Mouse (Mus musculus) neural tube, embryonic 15.5 days (tissue): Measurements from ENCODE around the gene Grn. TPM values are rescaled to one million over a fixed set of nuclear protein-coding genes. Genes with fewer than 3 reads are reported as not detected.
"Not testable (repeated sequence)": the region's sequence is repeated elsewhere in the genome, so short reads cannot be mapped to it uniquely, and the experiment has no call there.

Experiments used
- ATAC-seq: fragments of 200-750 bp; cut with Nextera tagmentation; 2 replicates; pipeline ENCODE4 v1.8.0; 2017; ENCODE audit warnings: mild to moderate bottlenecking, moderate TSS enrichment, moderate library complexity; ENCODE audit not compliant: low FRiP score
- H3K27ac ChIP-seq: fragments of 300-500 bp; sonication (generic); replicated peaks from 2 replicates; pipeline ENCODE4 v1.5.1; 2015; ENCODE audit warnings: mild to moderate bottlenecking, inconsistent platforms
- H3K27me3 ChIP-seq: fragments of 300-500 bp; sonication (generic); replicated peaks from 2 replicates; pipeline ENCODE4 v1.6.1; 2015; ENCODE audit warnings: inconsistent platforms
- H3K36me3 ChIP-seq: fragments of 300-500 bp; sonication (generic); 2 replicates; pipeline ENCODE4 v1.6.1; 2015; ENCODE audit warnings: inconsistent platforms
- H3K4me1 ChIP-seq: fragments of 300-500 bp; sonication (generic); 2 replicates; pipeline ENCODE4 v1.6.1; 2015; ENCODE audit warnings: inconsistent platforms
- H3K4me2 ChIP-seq: fragments of 300-500 bp; sonication (generic); 2 replicates; pipeline ENCODE4 v1.6.1; 2015; ENCODE audit warnings: inconsistent platforms, mild to moderate bottlenecking, moderate library complexity
- H3K4me3 ChIP-seq: fragments of 300-500 bp; sonication (generic); replicated peaks from 2 replicates; pipeline ENCODE4 v1.5.1; 2015; ENCODE audit warnings: mild to moderate bottlenecking, inconsistent platforms
- H3K9ac ChIP-seq: fragments of 300-500 bp; sonication (generic); replicated peaks from 2 replicates; pipeline ENCODE4 v1.6.1; 2015; ENCODE audit warnings: mild to moderate bottlenecking, inconsistent platforms
- H3K9me3 ChIP-seq: fragments of 300-500 bp; sonication (generic); replicated peaks from 2 replicates; pipeline ENCODE4 v1.6.1; 2016; ENCODE audit warnings: inconsistent platforms
- WGBS: fragments of 180-500 bp; shearing (Covaris S2); methylation state at CpG from one replicate; pipeline ENCODE4 v1.1.7; 2015; ENCODE audit warnings: mixed read lengths; 5-methylcytosine and 5-hydroxymethylcytosine counted together
- polyA plus RNA-seq: library from polyadenylated mRNA; unstranded; fragments of >200 nt; fragmentation: Nextera tagmentation; extraction: Ambion mirVana; gene quantifications from 2 replicates; pipeline ENCODE4 v1.2.1, GENCODE M21; 2015

Gene Grn
- polyA plus RNA-seq: 92.1 and 96.3 TPM in 2 replicates

DNA sequence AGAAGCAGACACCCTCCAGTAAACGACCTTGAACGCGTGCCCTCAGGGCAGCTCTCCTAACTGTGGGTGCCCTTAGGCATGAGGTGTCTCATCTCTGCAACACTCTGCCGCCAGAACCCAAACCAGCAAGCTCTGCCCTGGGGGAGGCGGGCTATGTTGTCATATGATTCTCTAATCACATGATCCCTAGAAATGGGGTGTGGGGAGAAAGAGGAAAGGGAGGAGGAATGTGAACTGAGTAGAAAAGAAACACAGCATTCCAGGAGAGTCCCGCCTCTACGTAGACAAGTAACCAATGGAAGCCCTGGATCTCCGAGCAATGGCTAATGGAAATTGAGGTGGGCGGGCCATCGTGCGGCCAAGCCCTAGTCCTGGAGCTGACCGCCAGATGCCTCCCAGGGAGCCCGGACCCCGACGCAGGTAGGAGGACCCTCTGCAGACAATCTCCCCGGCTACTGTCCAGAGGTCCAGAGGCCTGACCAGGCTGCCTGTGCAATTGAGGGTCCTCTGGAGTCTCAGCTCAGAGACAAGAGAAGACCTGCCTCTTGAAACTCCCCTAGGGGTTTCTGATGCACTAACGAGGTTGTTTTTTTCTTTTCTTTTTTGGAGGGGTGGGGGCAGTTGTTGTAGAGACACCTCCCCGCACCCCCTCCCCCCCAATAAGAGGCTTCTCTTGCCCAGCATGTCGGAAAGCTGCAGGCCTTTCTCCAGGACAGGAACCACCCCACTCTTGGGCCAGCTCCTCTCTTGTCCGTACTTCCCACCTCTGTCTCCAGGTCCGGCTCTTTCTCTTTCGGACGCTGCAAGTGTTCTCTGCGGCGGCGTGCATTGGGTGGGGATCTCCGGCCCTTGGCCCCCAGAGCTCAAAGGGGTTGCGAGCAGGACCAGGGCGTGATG is at the start of gene Grn:
Gene Grn, plus strand, starts transcription at position 195 of the 897 bp plus-strand sequence.
- Histone ChIP-seq H3K4me1 (peaks cover 44% of the 10 kb centered on the region), H3K27ac (peak within 1 kb of the TSS; percentile 80), H3K4me2 (peak within 1 kb of the TSS; percentile 99), H3K27me3 (no peaks in the 10 kb centered on the region; the same call in 1 of the 2 replicates), H3K9ac (peak within 1 kb of the TSS; percentile 74), H3K4me3 (peak within 1 kb of the TSS; percentile 72), H3K9me3 (no peaks in the 10 kb centered on the region), H3K36me3 (peaks cover 17% of the 10 kb centered on the region)
- peak; percentile 93 for ATAC-seq
- under 1% methylated on average over 29 of the region's 29 CpGs for whole genome bisulfite sequencing

DNA sequence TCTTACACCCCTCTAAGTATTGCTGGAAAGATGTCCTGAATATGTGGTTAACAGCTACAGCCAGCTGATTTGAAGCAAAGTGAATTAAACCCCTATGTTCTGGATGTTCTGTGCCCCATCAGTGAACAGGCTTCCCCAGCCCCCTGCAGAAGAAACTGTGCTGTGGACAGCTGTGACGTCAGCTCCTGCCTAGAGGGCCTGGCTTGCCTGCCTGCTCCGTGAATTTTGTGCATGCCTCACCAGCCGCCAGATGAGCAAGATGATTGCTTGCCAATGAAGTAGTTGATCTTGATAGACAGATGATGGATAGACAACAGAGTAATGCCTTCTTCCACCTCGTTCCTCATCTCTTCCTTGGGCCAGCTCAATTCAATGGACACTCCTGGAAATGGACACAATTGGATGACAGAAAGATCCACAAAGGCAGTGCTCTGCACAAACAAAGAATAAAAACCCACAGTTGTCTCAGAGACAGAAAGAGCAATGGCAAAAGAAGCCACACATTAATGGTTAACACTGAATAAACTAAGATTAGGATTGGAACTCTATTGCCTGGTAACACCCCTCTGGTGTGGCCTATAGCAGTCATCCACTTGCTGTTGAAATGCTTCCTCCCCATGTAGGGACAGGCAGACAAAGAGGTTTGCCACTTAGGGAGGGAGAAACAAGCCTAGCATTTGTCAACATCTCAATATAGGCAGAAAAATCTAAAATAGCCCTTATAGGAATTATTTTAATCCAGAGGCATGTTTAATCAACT is 48.6 kb upstream of the Grn start:
- no peak for ATAC-seq
- Histone ChIP-seq H3K27ac (no peak overlapping the region), H3K9ac (no peak overlapping the region), H3K4me3 (no peak overlapping the region), H3K36me3 (no peaks in the 10 kb centered on the region), H3K4me2 (no peak overlapping the region), H3K27me3 (no peaks in the 10 kb centered on the region), H3K9me3 (no peaks in the 10 kb centered on the region; the same call in 1 of the 2 replicates), H3K4me1 (peaks cover 3% of the 10 kb centered on the region; the same call in 1 of the 2 replicates)
- 38% methylated on average over 4 of the region's 4 CpGs for WGBS

DNA sequence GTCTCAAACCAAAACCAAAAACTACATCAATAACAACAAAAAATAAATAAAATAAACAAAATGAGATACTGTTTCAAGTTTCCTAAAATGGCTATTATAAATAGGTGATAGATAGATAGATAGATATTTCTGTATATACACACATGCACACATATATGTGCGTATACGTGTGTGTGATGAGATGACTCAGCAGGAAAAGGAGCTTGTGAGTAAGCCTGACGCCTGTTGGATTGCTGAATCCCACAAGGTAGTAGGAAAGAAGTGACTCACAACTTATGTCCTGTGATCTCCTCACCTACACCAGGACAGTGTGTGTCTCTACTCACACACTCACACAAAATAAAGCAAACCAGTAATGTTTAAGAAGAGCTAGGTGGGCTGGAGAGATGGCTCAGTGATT is 47.3 kb upstream of the Grn start:
- H3K9me3 ChIP-seq: no peaks in the 10 kb centered on the region; the same call in 1 of the 2 replicates
- H3K4me1 ChIP-seq: 0 out of 2 replicates have a peak, but pooled peaks cover 3% of the 10 kb centered on the region
- no peak for ATAC-seq
- H3K27ac ChIP-seq: no peak overlapping the region
- H3K4me2 ChIP-seq: no peak overlapping the region
- H3K4me3 ChIP-seq: no peak overlapping the region
- 86% methylated on average over 3 of the region's 3 CpGs for WGBS
- H3K9ac ChIP-seq: no peak overlapping the region
- H3K27me3 ChIP-seq: no peaks in the 10 kb centered on the region
- no peaks in the 10 kb centered on the region for H3K36me3 ChIP-seq

DNA sequence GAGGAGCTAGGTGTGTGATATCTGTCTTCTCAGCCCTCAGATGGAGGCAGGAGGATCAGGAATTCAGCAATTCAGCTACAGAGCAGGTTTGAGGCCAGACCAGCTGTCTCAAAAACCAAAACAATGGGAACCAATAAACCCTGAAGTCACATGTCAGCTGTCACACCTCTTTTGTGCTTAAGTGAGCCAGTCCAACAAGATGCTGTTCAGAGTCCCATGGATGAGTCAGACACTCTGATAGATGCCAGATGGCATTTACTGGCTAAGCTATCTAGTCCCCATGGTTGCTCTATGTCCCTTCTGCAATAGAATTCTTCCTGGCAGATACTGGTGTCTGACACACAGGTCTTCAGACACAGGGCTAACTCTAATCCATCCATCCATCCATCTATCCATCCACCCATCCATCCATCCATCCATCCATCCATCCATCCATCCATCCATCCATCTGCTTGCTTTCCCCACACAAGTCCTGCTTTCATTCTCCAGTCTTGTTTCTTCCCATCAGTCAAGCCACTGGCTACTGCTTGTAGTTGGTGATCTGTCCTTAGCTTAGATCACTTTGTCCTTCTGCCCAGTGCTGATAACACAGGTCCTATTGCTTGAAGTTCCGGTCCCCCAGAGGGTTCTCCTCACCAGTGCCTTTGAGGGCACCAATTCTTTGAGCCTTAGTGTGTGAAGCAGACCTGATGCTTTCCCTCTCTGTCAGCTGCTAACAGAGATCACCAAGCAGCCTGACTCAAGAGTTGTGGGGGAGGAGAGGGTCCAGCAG is 46.6 kb upstream of the Grn start:
- no peak overlapping the region for H3K27ac ChIP-seq
- H3K36me3 ChIP-seq: no peaks in the 10 kb centered on the region
- H3K9ac ChIP-seq: no peak overlapping the region
- H3K4me1 ChIP-seq: 0 out of 2 replicates have a peak, but pooled peaks cover 3% of the 10 kb centered on the region
- H3K4me2 ChIP-seq: no peak overlapping the region
- no peak overlapping the region for H3K4me3 ChIP-seq
- no peak for ATAC-seq
- H3K27me3 ChIP-seq: no peaks in the 10 kb centered on the region
- WGBS: 97% methylated on average over 1 of the region's 1 CpGs
- no peaks in the 10 kb centered on the region; the same call in 1 of the 2 replicates for H3K9me3 ChIP-seq

DNA sequence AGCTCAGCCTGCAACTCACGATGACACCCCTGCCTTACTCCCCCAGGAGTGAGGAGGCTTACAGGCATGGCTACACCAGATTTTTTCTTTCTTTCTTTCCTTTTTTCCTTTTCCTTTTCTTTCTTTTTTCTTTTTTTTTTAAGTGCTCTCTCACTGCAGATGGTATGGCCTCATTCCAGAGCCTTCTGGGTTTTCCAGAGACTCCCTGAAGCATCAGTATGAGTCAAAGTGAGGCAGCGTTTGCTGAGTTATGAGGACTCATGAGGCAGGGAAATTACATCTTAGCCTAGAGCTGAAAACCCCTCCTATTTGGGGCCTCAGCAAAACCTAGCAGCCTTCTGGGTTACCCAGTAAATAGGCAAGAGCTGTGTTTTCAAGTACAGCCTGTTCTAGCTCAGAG is 45.7 kb upstream of the Grn start:
- no peaks in the 10 kb centered on the region for H3K9me3 ChIP-seq
- no peak overlapping the region for H3K4me2 ChIP-seq
- 0 out of 2 replicates have a peak, but pooled peaks cover 3% of the 10 kb centered on the region for H3K4me1 ChIP-seq
- H3K27me3 ChIP-seq: no peaks in the 10 kb centered on the region
- no peaks in the 10 kb centered on the region for H3K36me3 ChIP-seq
- H3K4me3 ChIP-seq: no peak overlapping the region
- no peak overlapping the region for H3K27ac ChIP-seq
- ATAC-seq: no peak
- no peak overlapping the region for H3K9ac ChIP-seq
- WGBS: 69% methylated on average over 2 of the region's 2 CpGs

DNA sequence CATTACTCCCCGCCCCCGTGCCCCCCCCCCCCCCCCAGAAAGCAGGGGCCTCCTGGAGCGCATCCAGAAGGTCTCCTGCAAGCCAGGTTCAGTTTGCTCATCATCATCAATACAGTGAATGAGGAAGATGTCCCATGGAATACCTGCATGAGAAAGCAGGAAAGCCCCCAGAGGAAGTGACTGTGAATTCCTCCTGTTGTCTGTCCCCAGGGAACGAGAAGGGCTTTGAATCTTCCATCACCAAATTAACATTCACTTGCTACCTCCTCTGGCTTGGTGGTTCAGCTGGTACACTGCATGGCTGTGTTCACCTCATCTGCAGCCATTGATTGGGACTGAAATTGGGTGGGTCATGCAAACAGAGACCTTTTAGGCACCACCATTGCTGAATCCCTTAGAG is 45.0 kb upstream of the Grn start:
- Histone ChIP-seq H3K4me2 (no peak overlapping the region), H3K36me3 (no peaks in the 10 kb centered on the region), H3K27ac (no peak overlapping the region), H3K9ac (no peak overlapping the region), H3K27me3 (no peaks in the 10 kb centered on the region), H3K9me3 (no peaks in the 10 kb centered on the region), H3K4me3 (no peak overlapping the region), H3K4me1 (0 out of 2 replicates have a peak, but pooled peaks cover 3% of the 10 kb centered on the region)
- ATAC-seq: no peak
- 50% methylated on average over 4 of the region's 4 CpGs for WGBS

DNA sequence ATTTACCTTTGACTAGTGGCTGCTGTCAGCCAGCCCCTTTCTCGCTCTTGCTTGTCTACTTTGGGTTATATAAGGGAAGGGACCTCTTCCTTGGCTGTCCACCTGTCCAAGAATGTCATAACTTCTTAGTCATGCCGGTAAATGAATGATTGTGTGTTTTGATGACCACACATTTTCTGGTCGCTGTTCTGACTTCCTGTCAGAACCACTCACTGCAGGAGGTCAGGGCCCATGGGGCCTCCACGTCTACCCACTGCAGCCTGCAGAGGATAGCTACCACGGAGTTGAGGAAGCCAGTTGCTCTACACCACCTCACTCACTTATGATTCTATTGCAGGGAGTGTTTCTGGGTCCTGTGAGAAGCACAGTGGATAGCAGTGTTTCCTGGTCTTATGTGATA is 44.0 kb upstream of the Grn start:
- WGBS: 74% methylated on average over 5 of the region's 5 CpGs
- H3K27me3 ChIP-seq: no peaks in the 10 kb centered on the region
- H3K4me3 ChIP-seq: no peak overlapping the region
- no peaks in the 10 kb centered on the region for H3K36me3 ChIP-seq
- H3K27ac ChIP-seq: no peak overlapping the region
- no peak overlapping the region for H3K4me2 ChIP-seq
- H3K9me3 ChIP-seq: no peaks in the 10 kb centered on the region
- H3K9ac ChIP-seq: no peak overlapping the region
- no peak for ATAC-seq
- H3K4me1 ChIP-seq: 0 out of 2 replicates have a peak, but pooled peaks cover 3% of the 10 kb centered on the region

DNA sequence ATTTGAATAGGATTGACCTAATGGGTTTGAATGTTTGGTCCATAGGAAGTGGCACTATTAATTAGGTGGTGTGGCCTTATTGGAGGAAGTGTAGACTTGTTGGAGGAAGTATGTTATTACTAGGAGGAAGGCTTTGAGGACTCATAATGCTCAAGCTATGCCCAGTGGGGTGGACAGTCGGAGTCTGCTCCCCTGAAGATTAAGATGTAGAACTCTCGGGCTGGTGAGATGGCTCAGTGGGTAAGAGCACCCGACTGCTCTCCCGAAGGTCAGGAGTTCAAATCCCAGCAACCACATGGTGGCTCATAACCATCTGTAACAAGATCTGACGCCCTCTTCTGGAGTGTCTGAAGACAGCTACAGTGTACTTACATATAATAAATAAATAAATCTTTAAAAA is 40.7 kb upstream of the Grn start:
- not testable (repeated sequence) for H3K4me3 ChIP-seq, H3K9me3 ChIP-seq, H3K36me3 ChIP-seq, H3K9ac ChIP-seq, H3K27ac ChIP-seq, H3K4me2 ChIP-seq, ATAC-seq, H3K27me3 ChIP-seq
- WGBS: 93% methylated on average over 4 of the region's 5 CpGs
- H3K4me1 ChIP-seq: peaks cover 16% of the 10 kb centered on the region

DNA sequence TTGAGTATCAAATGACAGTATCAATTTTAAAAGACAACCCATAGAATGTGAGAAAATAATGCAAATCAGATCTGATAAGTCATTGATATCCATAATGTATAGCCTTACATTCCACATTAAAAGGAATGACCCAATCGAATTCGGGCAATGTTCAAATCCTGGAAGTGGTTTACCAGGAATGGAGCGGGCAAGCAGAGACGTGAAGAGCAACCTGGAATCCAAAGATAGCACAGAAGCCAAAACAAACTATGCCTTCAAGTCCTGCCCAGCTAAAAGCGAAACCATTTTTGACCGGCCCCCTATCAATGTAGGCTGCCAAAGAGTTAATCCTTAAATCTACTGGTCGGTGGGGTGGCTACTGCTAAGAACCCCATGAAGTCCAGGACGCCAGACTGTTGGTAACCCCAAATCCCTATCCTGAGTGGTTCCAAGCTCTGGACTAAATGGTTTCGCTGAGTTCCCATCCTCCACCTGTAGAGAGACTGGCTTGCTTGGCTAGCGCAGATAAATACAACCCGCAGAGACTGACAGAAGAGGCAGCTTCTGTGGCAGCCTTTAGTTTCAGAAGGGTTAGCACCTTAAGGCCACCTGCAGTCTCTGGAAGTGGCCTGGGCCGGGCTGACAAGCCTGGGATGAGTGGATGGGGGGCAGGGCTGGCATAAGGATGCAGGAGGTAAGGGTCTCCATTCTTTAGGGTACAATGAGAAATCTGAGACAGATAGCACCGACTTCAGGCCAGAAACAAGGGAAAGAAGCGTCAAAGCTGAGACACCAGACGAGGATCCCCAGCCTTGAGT is 37.5 kb upstream of the Grn start:
- Histone ChIP-seq H3K4me2 (peak overlapping the region; percentile 92), H3K9ac (peak overlapping the region; percentile 93), H3K4me1 (peaks cover 48% of the 10 kb centered on the region), H3K27ac (peak overlapping the region; percentile 98), H3K9me3 (no peaks in the 10 kb centered on the region), H3K27me3 (no peaks in the 10 kb centered on the region), H3K36me3 (no peaks in the 10 kb centered on the region), H3K4me3 (peak overlapping the region; percentile 81)
- peak; percentile 46 for ATAC-seq
- 18% methylated on average over 15 of the region's 15 CpGs for WGBS

DNA sequence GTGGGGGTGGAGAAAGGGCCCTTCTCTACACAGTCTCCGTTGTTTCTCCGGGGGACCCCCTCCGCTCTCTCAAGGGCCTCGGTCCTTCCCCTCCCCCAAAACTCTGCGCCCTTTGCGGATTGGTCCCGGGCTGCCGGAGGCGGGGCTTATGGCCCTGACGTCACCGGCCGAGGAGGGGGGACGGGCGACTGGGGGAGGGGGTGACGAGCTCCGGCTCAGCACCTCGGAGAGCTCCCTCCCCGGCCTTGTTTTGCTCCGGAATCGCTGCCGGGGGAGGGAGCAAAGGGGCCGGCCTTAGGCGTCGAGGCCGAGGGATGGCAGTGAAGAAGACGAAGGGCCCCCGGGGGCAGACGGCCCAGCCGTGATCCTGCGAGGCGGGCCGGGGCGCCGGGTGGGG is 36.9 kb upstream of the Grn start, which contains the start of gene Rundc3a:
Gene Rundc3a, plus strand, starts transcription at position 166 of the 397 bp plus-strand sequence.
- H3K4me1 ChIP-seq: peaks cover 54% of the 10 kb centered on the region
- under 1% methylated on average over 32 of the region's 34 CpGs for WGBS
- peak within 1 kb of the TSS; percentile 92 for H3K4me2 ChIP-seq
- no peaks in the 10 kb centered on the region for H3K9me3 ChIP-seq
- peak within 1 kb of the TSS; percentile 98 for H3K27ac ChIP-seq
- H3K4me3 ChIP-seq: peak within 1 kb of the TSS; percentile 81
- peak; percentile 90 for ATAC-seq
- peak within 1 kb of the TSS; percentile 93 for H3K9ac ChIP-seq
- H3K27me3 ChIP-seq: no peaks in the 10 kb centered on the region
- 0 out of 2 replicates have a peak, but pooled peaks cover 2% of the 10 kb centered on the region for H3K36me3 ChIP-seq
